Mouse (Mus musculus) embryo, embryonic 9.5 days (tissue): Measurements from ENCODE around the gene Large1.
"Not testable (repeated sequence)": the region's sequence is repeated elsewhere in the genome, so short reads cannot be mapped to it uniquely, and the experiment has no call there.

Experiments used
- DNase-seq: peaks from one replicate; pipeline ENCODE4 v3.0.0-alpha.2; 2017; ENCODE audit errors: extremely low spot score

Gene Large1

GRCm38 (mm10) chr8:73172661-73173060 lies 180.7 kb downstream of the Large1 start:
- no peak for DNase-seq

GRCm38 (mm10) chr8:73161994-73162393 lies 191.3 kb downstream of the Large1 start:
- no peak for DNase-seq

GRCm38 (mm10) chr8:73161564-73161963 lies 191.8 kb downstream of the Large1 start:
- DNase-seq: no peak

GRCm38 (mm10) chr8:73160945-73161344 lies 192.4 kb downstream of the Large1 start:
- no peak for DNase-seq

- no peak for DNase-seq
Observed at GRCm38 (mm10) chr8:73147236-73147635, 206.1 kb downstream of the Large1 start.

GRCm38 (mm10) chr8:73142660-73143395 lies 210.5 kb downstream of the Large1 start:
- DNase-seq: no peak

GRCm38 (mm10) chr8:73135397-73135796 lies 217.9 kb downstream of the Large1 start:
- DNase-seq: no peak

GRCm38 (mm10) chr8:73132080-73132479 lies 221.3 kb downstream of the Large1 start:
- DNase-seq: no peak

GRCm38 (mm10) chr8:73123864-73124499 lies 229.4 kb downstream of the Large1 start:
- DNase-seq: no peak

- no peak for DNase-seq
Observed at GRCm38 (mm10) chr8:73112332-73112895, 240.9 kb downstream of the Large1 start.

- DNase-seq: no peak
Observed at GRCm38 (mm10) chr8:73104089-73104488, 249.3 kb downstream of the Large1 start.

GRCm38 (mm10) chr8:73101069-73101468 lies 252.3 kb downstream of the Large1 start:
- DNase-seq: no peak

- not testable (repeated sequence) for DNase-seq
Observed at GRCm38 (mm10) chr8:73100607-73101006, 252.7 kb downstream of the Large1 start.

- DNase-seq: no peak
Observed at GRCm38 (mm10) chr8:73099542-73099941, 253.8 kb downstream of the Large1 start.

GRCm38 (mm10) chr8:73096952-73097351 lies 256.4 kb downstream of the Large1 start:
- DNase-seq: no peak

- not testable (repeated sequence) for DNase-seq
Observed at GRCm38 (mm10) chr8:73077746-73078145, 275.6 kb downstream of the Large1 start.

GRCm38 (mm10) chr8:73061410-73061809 lies 291.9 kb downstream of the Large1 start:
- no peak for DNase-seq

GRCm38 (mm10) chr8:73054726-73055125 lies 298.6 kb downstream of the Large1 start:
- DNase-seq: no peak

- no peak for DNase-seq
Observed at GRCm38 (mm10) chr8:73053878-73054277, 299.5 kb downstream of the Large1 start.

- no peak for DNase-seq
Observed at GRCm38 (mm10) chr8:73052414-73052813, 300.9 kb downstream of the Large1 start.

- no peak for DNase-seq
Observed at GRCm38 (mm10) chr8:73048136-73048535, 305.2 kb downstream of the Large1 start.

GRCm38 (mm10) chr8:73029787-73030186 lies 323.6 kb downstream of the Large1 start:
- DNase-seq: no peak

- no peak for DNase-seq
Observed at GRCm38 (mm10) chr8:73018241-73018640, 335.1 kb downstream of the Large1 start.
